In the genomic region with DNA sequence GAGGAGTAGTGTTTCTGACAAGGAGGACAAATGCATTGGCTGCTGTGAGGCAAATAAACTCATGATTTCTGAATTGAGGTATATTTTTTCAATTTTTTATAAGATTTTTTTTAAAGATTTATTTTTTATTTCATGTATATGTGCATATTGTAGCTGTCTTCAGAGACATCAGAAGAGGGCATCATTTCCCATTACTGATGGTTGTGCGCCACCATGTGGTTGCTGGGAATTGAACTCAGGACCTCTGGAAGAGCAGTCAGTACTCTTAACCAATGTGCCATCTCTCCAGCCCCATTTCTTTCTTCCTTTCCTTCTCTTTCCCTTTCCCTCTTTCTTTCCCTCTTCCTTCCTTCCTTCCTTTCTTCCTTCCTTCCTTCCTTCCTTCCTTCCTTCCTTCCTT, we compare ENCODE assay signal across 9 mouse cellular contexts. TPM values are rescaled to one million over a fixed set of nuclear protein-coding genes. Genes with fewer than 3 reads are reported as not detected.
DNase-seq lines count a peak whose midpoint lies in the region; ATAC-seq and TF ChIP-seq lines count a peak whose summit lies in the region.
"Had no signal": no experiment of that assay in that cellular context is flagged by ENCODE, and none has a peak within 500 bp of the region (broad histone marks: within the 10 kb centered on the region; RNA-seq: fewer than 3 reads in every experiment).

No protein-coding gene starts in this region.

- no peak for ATAC-seq in liver, embryonic 12.5 days
- ATAC-seq in embryonic facial prominence, embryonic 11.5 days (replicated peaks; ENCODE audit: insufficient number of reproducible peaks, low FRiP score, low TSS enrichment, low read depth): no peak
- ATAC-seq in lung, postnatal 0 days: no peak

- no peak overlapping the region for H3K27ac ChIP-seq in liver, adult 2 months (replicated peaks; ENCODE audit: insufficient read depth, low read depth, low read length)
- no peak overlapping the region for H3K27ac ChIP-seq in liver, embryonic 12.5 days
- H3K27ac ChIP-seq in embryonic facial prominence, embryonic 11.5 days (replicated peaks; ENCODE audit: low read depth, low read length): no peak overlapping the region
- no peak overlapping the region for H3K27ac ChIP-seq in lung, postnatal 0 days (ENCODE audit: low read length)

- TF ChIP-seq POLR2A in liver, adult 2 months (IDR thresholded peaks at IDR 0.05; ENCODE audit: extremely low read depth, insufficient read depth, low read length): no peak

- H3K4me3 ChIP-seq in liver, adult 2 months (ENCODE audit: insufficient read depth, low read depth, low read length): no peak overlapping the region
- H3K4me3 ChIP-seq in liver, embryonic 12.5 days: no peak overlapping the region
- no peak overlapping the region for H3K4me3 ChIP-seq in embryonic facial prominence, embryonic 11.5 days (ENCODE audit: low read depth, low read length)
- H3K4me3 ChIP-seq in lung, postnatal 0 days (ENCODE audit: low read depth, low read length): no peak overlapping the region

- no peaks in the 10 kb centered on the region for H3K9me3 ChIP-seq in liver, embryonic 12.5 days (replicated peaks)
- no peaks in the 10 kb centered on the region for H3K9me3 ChIP-seq in embryonic facial prominence, embryonic 11.5 days (replicated peaks; ENCODE audit: control insufficient read depth, low read length)
- H3K9me3 ChIP-seq in lung, postnatal 0 days (ENCODE audit: low read length): no peaks in the 10 kb centered on the region
- H3K9me3 ChIP-seq: G1E had no signal

- H3K4me2 ChIP-seq in liver, embryonic 12.5 days: no peak overlapping the region
- no peak overlapping the region for H3K4me2 ChIP-seq in embryonic facial prominence, embryonic 11.5 days (ENCODE audit: low read depth, low read length)
- H3K4me2 ChIP-seq in lung, postnatal 0 days (replicated peaks; ENCODE audit: low read depth, low read length): no peak overlapping the region

- WGBS in liver, adult 2 months: 55% methylated on average over 1 of the region's 1 CpGs
- WGBS in liver, embryonic 12.5 days (ENCODE audit: insufficient replicate concordance): 22% methylated on average over 1 of the region's 1 CpGs
- WGBS in embryonic facial prominence, embryonic 11.5 days: 33% methylated on average over 1 of the region's 1 CpGs
- 22% methylated on average over 1 of the region's 1 CpGs for WGBS in lung, postnatal 0 days

- peak; percentile 30 to 74 for DNase-seq in adrenal gland, adult (ENCODE audit: inconsistent age in 2 of 2, low spot score in 1 of 2)
- no peak for DNase-seq in adrenal gland, postnatal 4 days (ENCODE audit: low spot score in 2 of 2)
- DNase-seq in liver, adult 2 months (ENCODE audit: extremely low read depth, low read depth, low spot score): peak; percentile 13
- peak; percentile 41 for DNase-seq in adrenal gland, postnatal 14 days
- peak; percentile 21 for DNase-seq in embryonic facial prominence, embryonic 11.5 days (ENCODE audit: low spot score)
- DNase-seq in lung, postnatal 0 days (ENCODE audit: low spot score): peak; percentile 11
- DNase-seq in thymus, postnatal 4 days: peak; percentile 84

- H3K79me2 ChIP-seq in liver, adult 2 months (ENCODE audit: control insufficient read depth, insufficient read depth, low read length): no peaks in the 10 kb centered on the region

- no peaks in the 10 kb centered on the region for H3K27me3 ChIP-seq in liver, adult 2 months (ENCODE audit: control insufficient read depth, insufficient read depth, low read length)
- H3K27me3 ChIP-seq in liver, embryonic 12.5 days (replicated peaks): no peaks in the 10 kb centered on the region
- H3K27me3 ChIP-seq in embryonic facial prominence, embryonic 11.5 days (ENCODE audit: control insufficient read depth, insufficient read depth, low read length): no peaks in the 10 kb centered on the region
- H3K27me3 ChIP-seq in lung, postnatal 0 days (replicated peaks; ENCODE audit: insufficient read depth, low read length): no peaks in the 10 kb centered on the region

- H3K36me3 ChIP-seq in liver, adult 2 months (ENCODE audit: control insufficient read depth, insufficient read depth, low read length): no peaks in the 10 kb centered on the region
- H3K36me3 ChIP-seq in liver, embryonic 12.5 days: 0 out of 2 replicates have a peak, but pooled peaks cover 4% of the 10 kb centered on the region
- H3K36me3 ChIP-seq in embryonic facial prominence, embryonic 11.5 days (replicated peaks; ENCODE audit: control insufficient read depth, insufficient read depth, low read depth, low read length): no peaks in the 10 kb centered on the region
- H3K36me3 ChIP-seq in lung, postnatal 0 days (ENCODE audit: insufficient read depth, low read length): no peaks in the 10 kb centered on the region

- no peak overlapping the region for H3K9ac ChIP-seq in liver, adult 2 months (ENCODE audit: low read depth, low read length)
- no peak overlapping the region for H3K9ac ChIP-seq in liver, embryonic 12.5 days
- H3K9ac ChIP-seq in embryonic facial prominence, embryonic 11.5 days (replicated peaks; ENCODE audit: low read length): no peak overlapping the region
- H3K9ac ChIP-seq in lung, postnatal 0 days (replicated peaks; ENCODE audit: low read depth): no peak overlapping the region

- no peaks in the 10 kb centered on the region for H3K4me1 ChIP-seq in liver, adult 2 months (ENCODE audit: control insufficient read depth, insufficient read depth, low read length)
- no peaks in the 10 kb centered on the region for H3K4me1 ChIP-seq in liver, embryonic 12.5 days
- H3K4me1 ChIP-seq in embryonic facial prominence, embryonic 11.5 days (ENCODE audit: control insufficient read depth, insufficient read depth, low read length): no peaks in the 10 kb centered on the region
- H3K4me1 ChIP-seq in lung, postnatal 0 days (ENCODE audit: insufficient read depth, low read depth, low read length): no peaks in the 10 kb centered on the region

- no peak for TF ChIP-seq EP300 in lung, postnatal 0 days (IDR thresholded peaks at IDR 0.05)

- peak; percentile 51 for TF ChIP-seq CTCF in liver, adult 2 months (IDR thresholded peaks at IDR 0.05; ENCODE audit: low read depth, low read length)
- peak; percentile 66 for TF ChIP-seq CTCF in lung, postnatal 0 days (IDR thresholded peaks at IDR 0.05)

RNA-seq across cellular contexts. Expression of a gene that starts 31.0 kb away (rescaled TPM):
- total RNA-seq in adrenal gland, postnatal 4 days (2021): 1 to 10 TPM; 2.7 to 3.4 TPM
- total RNA-seq in liver, adult 2 months (2014; rRNA removed): 0.18 and 0.87 TPM in 2 replicates
- polyA plus RNA-seq in liver, adult 2 months (2012; rRNA removed): 0.06 TPM in 1 of 2 replicates, not detected in the other
- 7.1 and 9.3 TPM in 2 replicates for polyA plus RNA-seq in liver, embryonic 12.5 days (2016; fragmentation: Nextera tagmentation; extraction: Ambion mirVana)
- total RNA-seq in adrenal gland, postnatal 14 days (2021): 2.3 and 2.6 TPM in 2 replicates
- 10.4 and 11.0 TPM in 2 replicates for polyA plus RNA-seq in embryonic facial prominence, embryonic 11.5 days (2014; fragmentation: Nextera tagmentation; extraction: Ambion mirVana)
- 2.6 and 3.3 TPM in 2 replicates for polyA plus RNA-seq in lung, postnatal 0 days (2015; fragmentation: Nextera tagmentation; extraction: Ambion mirVana)

RNA-seq across cellular contexts. Expression of a gene that starts 31.3 kb away (rescaled TPM):
- total RNA-seq in adrenal gland, postnatal 4 days (2021): 10 to 100 TPM; 40.1 to 41.0 TPM
- 86.8 and 109 TPM in 2 replicates for total RNA-seq in liver, adult 2 months (2014; rRNA removed)
- 104 and 106 TPM in 2 replicates for polyA plus RNA-seq in liver, adult 2 months (2012; rRNA removed)
- 27.6 and 29.3 TPM in 2 replicates for polyA plus RNA-seq in liver, embryonic 12.5 days (2016; fragmentation: Nextera tagmentation; extraction: Ambion mirVana)
- 86.5 and 90.7 TPM in 2 replicates for total RNA-seq in adrenal gland, postnatal 14 days (2021)
- polyA plus RNA-seq in embryonic facial prominence, embryonic 11.5 days (2014; fragmentation: Nextera tagmentation; extraction: Ambion mirVana): 24.1 and 24.6 TPM in 2 replicates
- polyA plus RNA-seq in lung, postnatal 0 days (2015; fragmentation: Nextera tagmentation; extraction: Ambion mirVana): 33.9 and 36.4 TPM in 2 replicates

Comparison
In these comparisons a context has a peak if more than half of its experiments do, and no peak if none do; other contexts are left out.
1. DNase-seq: peak in adrenal gland, adult (2 of 2), liver, adult 2 months (single experiment), adrenal gland, postnatal 14 days (single experiment), embryonic facial prominence, embryonic 11.5 days (single experiment), lung, postnatal 0 days (single experiment) and thymus, postnatal 4 days (single experiment); none in adrenal gland, postnatal 4 days (0 of 2).